17 mouse cellular contexts compared by ENCODE assay signal in genomic region chr16:6122859-6123258, GRCm38 (mm10).
DNase-seq lines count a peak whose midpoint lies in the region; TF ChIP-seq lines count a peak whose summit lies in the region.
"Had no signal": no experiment of that assay in that cellular context is flagged by ENCODE, and none has a peak within 500 bp of the region (broad histone marks: within the 10 kb centered on the region; RNA-seq: fewer than 3 reads in every experiment).

No protein-coding gene starts in this region.

- intact Hi-C loops in left cerebral cortex, postnatal 36 days (cut with DNase I), result no loop called here

- no peaks in the 10 kb centered on the region for H3K27me3 ChIP-seq in cerebellum, adult 2 months (ENCODE audit: control insufficient read depth, insufficient read depth, low read length)
- H3K27me3 ChIP-seq in liver, adult 2 months (ENCODE audit: control insufficient read depth, insufficient read depth, low read length), result no peaks in the 10 kb centered on the region
- H3K27me3 ChIP-seq in thymus, adult 2 months (ENCODE audit: control insufficient read depth, insufficient read depth, low read length), result no peaks in the 10 kb centered on the region
- H3K27me3 ChIP-seq: embryonic facial prominence, embryonic 13.5 days; hindbrain, embryonic 13.5 days; neural tube, embryonic 15.5 days; Patski had no signal

- 97% methylated on average over 22 of the region's 22 CpGs for WGBS in cerebellum, adult 2 months
- WGBS in liver, adult 2 months, result 95% methylated on average over 22 of the region's 22 CpGs
- WGBS in thymus, adult 2 months, result 97% methylated on average over 22 of the region's 22 CpGs

- no peak overlapping the region for H3K27ac ChIP-seq in cerebellum, adult 2 months (ENCODE audit: insufficient read depth, low read length)
- H3K27ac ChIP-seq in liver, adult 2 months (replicated peaks; ENCODE audit: insufficient read depth, low read depth, low read length), result no peak overlapping the region
- no peak overlapping the region for H3K27ac ChIP-seq in thymus, adult 2 months (ENCODE audit: control insufficient read depth, insufficient read depth, low read length)
- H3K27ac ChIP-seq: embryonic facial prominence, embryonic 13.5 days; hindbrain, embryonic 13.5 days; neural tube, embryonic 15.5 days had no signal

- no peaks in the 10 kb centered on the region for H3K36me3 ChIP-seq in liver, adult 2 months (ENCODE audit: control insufficient read depth, insufficient read depth, low read length)
- H3K36me3 ChIP-seq in thymus, adult 2 months (ENCODE audit: control insufficient read depth, insufficient read depth, low read length), result no peaks in the 10 kb centered on the region
- H3K36me3 ChIP-seq: embryonic facial prominence, embryonic 13.5 days; hindbrain, embryonic 13.5 days; neural tube, embryonic 15.5 days had no signal

- H3K9ac ChIP-seq in liver, adult 2 months (ENCODE audit: low read depth, low read length), result no peak overlapping the region
- H3K9ac ChIP-seq: embryonic facial prominence, embryonic 13.5 days; hindbrain, embryonic 13.5 days; neural tube, embryonic 15.5 days had no signal

- no peaks in the 10 kb centered on the region for H3K4me1 ChIP-seq in cerebellum, adult 2 months (ENCODE audit: control insufficient read depth, insufficient read depth, low read length)
- H3K4me1 ChIP-seq in liver, adult 2 months (ENCODE audit: control insufficient read depth, insufficient read depth, low read length), result no peaks in the 10 kb centered on the region
- no peaks in the 10 kb centered on the region for H3K4me1 ChIP-seq in thymus, adult 2 months (replicated peaks; ENCODE audit: control insufficient read depth, insufficient read depth, low read length)
- H3K4me1 ChIP-seq: embryonic facial prominence, embryonic 13.5 days; neural tube, embryonic 15.5 days had no signal

- H3K79me2 ChIP-seq in liver, adult 2 months (ENCODE audit: control insufficient read depth, insufficient read depth, low read length), result no peaks in the 10 kb centered on the region

- H3K4me3 ChIP-seq in cerebellum, adult 2 months (replicated peaks; ENCODE audit: insufficient read depth, low read depth, low read length), result no peak overlapping the region
- H3K4me3 ChIP-seq in liver, adult 2 months (ENCODE audit: insufficient read depth, low read depth, low read length), result no peak overlapping the region
- no peak overlapping the region for H3K4me3 ChIP-seq in thymus, adult 2 months (ENCODE audit: control insufficient read depth, insufficient read depth, low read length)
- H3K4me3 ChIP-seq: embryonic facial prominence, embryonic 13.5 days; hindbrain, embryonic 13.5 days; neural tube, embryonic 15.5 days had no signal

- no peak for DNase-seq in cerebellum, adult 2 months
- no peak for DNase-seq in cerebellum, adult 9-10 months
- DNase-seq in liver, adult 2 months (ENCODE audit: extremely low read depth, low read depth, low spot score), result no peak
- no peak for DNase-seq in liver
- DNase-seq in thymus, adult 2 months, result no peak
- no peak for DNase-seq in thymus, postnatal 25 days
- no peak for DNase-seq in left cerebral cortex, postnatal 36 days (ENCODE audit: low spot score in 2 of 2)
- DNase-seq in adrenal gland, adult 8-10 months, result no peak
- DNase-seq: gastrocnemius, postnatal 14 days; kidney, adult 11 months; kidney, postnatal 14 days; lung, postnatal 36 days; right cerebral cortex, postnatal 25 days had no signal

- peak; percentile 36; the same call in 1 of the 2 replicates for TF ChIP-seq CTCF in cerebellum, adult 2 months (IDR thresholded peaks at IDR 0.05; ENCODE audit: borderline replicate concordance, insufficient read depth, low read depth, low read length)
- peak; percentile 19; the same call in 1 of the 2 replicates for TF ChIP-seq CTCF in liver, adult 2 months (IDR thresholded peaks at IDR 0.05; ENCODE audit: low read depth, low read length)
- peak; percentile 30; the same call in 1 of the 2 replicates for TF ChIP-seq CTCF in thymus, adult 2 months (IDR thresholded peaks at IDR 0.05; ENCODE audit: borderline replicate concordance, control insufficient read depth, extremely low read depth, insufficient read depth, low read length, poor library complexity)

- TF ChIP-seq POLR2A in cerebellum, adult 2 months (IDR thresholded peaks at IDR 0.05; ENCODE audit: borderline replicate concordance, insufficient read depth, low read length), result no peak
- TF ChIP-seq POLR2A in liver, adult 2 months (IDR thresholded peaks at IDR 0.05; ENCODE audit: extremely low read depth, insufficient read depth, low read length), result no peak
- no peak for TF ChIP-seq POLR2A in thymus, adult 2 months (IDR thresholded peaks at IDR 0.05; ENCODE audit: control insufficient read depth, extremely low read depth, insufficient read depth, low read length, poor library complexity)
